Mouse (Mus musculus) liver, embryonic 14.5 days (tissue): ENCODE measurements around the gene Nras. TPM values are rescaled to one million over a fixed set of nuclear protein-coding genes. Genes with fewer than 3 reads are reported as not detected.

ENCODE experiments used
- ATAC-seq: fragments of 200-750 bp; cut with Nextera tagmentation; 2 replicates; pipeline ENCODE4 v1.8.0; 2017; ENCODE audit warnings: moderate number of reproducible peaks, mild to moderate bottlenecking, moderate library complexity; ENCODE audit not compliant: insufficient read depth
- DNase-seq, 3 experiments: peaks; one replicate each; pipeline ENCODE4 v3.0.0-alpha.2; 2012 to 2013; ENCODE audit warnings: low read depth in 3 of 3, low spot score in 3 of 3
- H3K27ac ChIP-seq: fragments of 300-500 bp; sonication (generic); 2 replicates; pipeline ENCODE4 v1.5.1; 2014; ENCODE audit warnings: moderate library complexity, mild to moderate bottlenecking, control low read depth, inconsistent platforms
- H3K27me3 ChIP-seq: fragments of 300-500 bp; sonication (generic); 2 replicates; pipeline ENCODE4 v1.6.1; 2014; ENCODE audit warnings: mild to moderate bottlenecking, low read length, moderate library complexity; ENCODE audit not compliant: control insufficient read depth, insufficient read depth
- H3K36me3 ChIP-seq: fragments of 300-500 bp; sonication (generic); replicated peaks from 2 replicates; pipeline ENCODE4 v1.6.1; 2014; ENCODE audit warnings: low read depth; ENCODE audit not compliant: control insufficient read depth, insufficient read depth
- H3K4me1 ChIP-seq, 2 experiments: fragments of 200-500 bp in 1 of 2; fragments of 300-500 bp in 1 of 2; sonication (generic) in 1 of 2; replicated peaks; 2 replicates each; pipeline ENCODE4 v1.6.1; 2012 to 2014; ENCODE audit warnings: antibody characterized with exemption in 1 of 2, inconsistent platforms in 1 of 2, low read length in 1 of 2; ENCODE audit not compliant: control insufficient read depth in 2 of 2, insufficient read depth in 2 of 2
- H3K4me2 ChIP-seq: fragments of 300-500 bp; sonication (generic); 2 replicates; pipeline ENCODE4 v1.6.1; 2014; ENCODE audit warnings: low read depth, mild to moderate bottlenecking, control low read depth, moderate library complexity
- H3K4me3 ChIP-seq, 2 experiments: fragments of 200-500 bp in 1 of 2; fragments of 300-500 bp in 1 of 2; sonication (generic) in 1 of 2; 2 replicates each; pipeline ENCODE4 v1.5.1; 2012 to 2014; ENCODE audit warnings: low read depth in 2 of 2, low read length in 2 of 2, mild to moderate bottlenecking in 2 of 2, control low read depth in 1 of 2, inconsistent platforms in 1 of 2, moderate library complexity in 1 of 2; ENCODE audit not compliant: insufficient read depth in 1 of 2
- H3K9ac ChIP-seq: fragments of 300-500 bp; sonication (generic); replicated peaks from 2 replicates; pipeline ENCODE4 v1.6.1; 2014; ENCODE audit warnings: mild to moderate bottlenecking, control low read depth, moderate library complexity
- H3K9me3 ChIP-seq: fragments of 300-500 bp; sonication (generic); 2 replicates; pipeline ENCODE4 v1.6.1; 2016; ENCODE audit warnings: low read length, mixed read lengths; ENCODE audit not compliant: control insufficient read depth
- CTCF ChIP-seq: IDR thresholded peaks from 2 replicates; pipeline ENCODE4 v1.5.1; 2016; ENCODE audit warnings: antibody characterized with exemption, low read depth, control low read depth
- EP300 ChIP-seq: IDR thresholded peaks from 2 replicates; pipeline ENCODE4 v1.6.1; 2016; ENCODE audit warnings: antibody characterized with exemption, low read depth
- WGBS: fragments of 180-500 bp; shearing (Covaris S2); extraction: QIAGEN DNeasy Blood & Tissue Kit; methylation state at CpG from one replicate; pipeline ENCODE4 v1.1.7; 2014; ENCODE audit not compliant: insufficient replicate concordance; 5-methylcytosine and 5-hydroxymethylcytosine counted together
- polyA plus RNA-seq, 2 experiments: library from polyadenylated mRNA; depleted of rRNA in 1 of 2; stranded (reverse) in 1 of 2; unstranded in 1 of 2; fragments of >200 nt; fragmentation: Nextera tagmentation in 1 of 2; extraction: Ambion mirVana in 1 of 2; gene quantifications; 2 replicates each; pipeline versions ENCODE4 v1.2.1 to v1.2.3; 2012 to 2014

The Nras gene
- polyA plus RNA-seq, 2 experiments, result 21.4 to 43.2 TPM

DNA sequence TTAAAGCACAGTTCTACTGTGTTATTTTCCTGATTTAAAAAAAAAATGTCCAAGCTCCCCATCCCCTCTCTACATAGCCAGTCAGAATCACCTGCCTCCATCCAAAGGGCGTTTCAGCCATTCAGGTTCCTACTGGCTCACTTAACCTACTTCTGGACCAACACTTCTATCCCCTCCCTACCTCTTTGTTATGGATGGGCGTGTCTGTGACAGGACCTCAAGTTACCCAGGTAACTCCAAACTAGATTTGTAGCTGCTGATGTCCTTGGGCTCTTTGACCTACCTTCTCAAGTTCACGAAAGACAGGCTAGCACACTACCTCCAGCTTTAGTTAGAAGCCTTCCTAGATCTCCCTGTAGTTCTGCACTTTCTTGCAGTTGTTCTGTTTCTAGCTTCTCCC is 27.9 kb downstream of the Nras start:
- H3K4me1 ChIP-seq, result no peaks in the 10 kb centered on the region
- H3K27ac ChIP-seq, result no peak overlapping the region
- no peaks in the 10 kb centered on the region for H3K9me3 ChIP-seq
- no peak overlapping the region for H3K9ac ChIP-seq
- no peak for DNase-seq
- ATAC-seq, result no peak
- H3K27me3 ChIP-seq, result no peaks in the 10 kb centered on the region
- H3K4me3 ChIP-seq, result no peak overlapping the region
- no peak overlapping the region for H3K4me2 ChIP-seq
- WGBS, result 58% methylated on average over 3 of the region's 3 CpGs
- no peak for TF ChIP-seq CTCF
- TF ChIP-seq EP300, result no peak
- no peaks in the 10 kb centered on the region for H3K36me3 ChIP-seq

- H3K4me3 ChIP-seq, result no peak overlapping the region
- no peak overlapping the region for H3K27ac ChIP-seq
- H3K4me1 ChIP-seq, result no peaks in the 10 kb centered on the region; a peak in 1 of 4 replicates
- no peak overlapping the region for H3K9ac ChIP-seq
- ATAC-seq (no peak), DNase-seq (no peak)
- H3K4me2 ChIP-seq, result no peak overlapping the region
- no peaks in the 10 kb centered on the region for H3K9me3 ChIP-seq
- TF ChIP-seq EP300, result no peak
- TF ChIP-seq CTCF, result no peak
- H3K36me3 ChIP-seq, result no peaks in the 10 kb centered on the region
- no peaks in the 10 kb centered on the region for H3K27me3 ChIP-seq
- 54% methylated on average over 2 of the region's 2 CpGs for WGBS
These were observed 33.7 kb downstream of the Nras start for GRCm38 (mm10) chr3:103091753-103092152.

GRCm38 (mm10) chr3:103098662-103099061 is 40.6 kb downstream of the Nras start:
- no peaks in the 10 kb centered on the region; the same call in none of the 2 replicates for H3K27me3 ChIP-seq
- H3K9ac ChIP-seq, result no peak overlapping the region
- H3K4me2 ChIP-seq, result no peak overlapping the region
- H3K9me3 ChIP-seq, result no peaks in the 10 kb centered on the region
- H3K36me3 ChIP-seq, result no peaks in the 10 kb centered on the region
- WGBS, result 77% methylated on average over 23 of the region's 23 CpGs
- no peak for DNase-seq
- H3K27ac ChIP-seq, result no peak overlapping the region
- H3K4me3 ChIP-seq, result no peak overlapping the region
- H3K4me1 ChIP-seq, result peaks cover 5 to 9% of the 10 kb centered on the region in 2 experiments
- TF ChIP-seq CTCF (no peak), EP300 (no peak)
- no peak for ATAC-seq

DNA sequence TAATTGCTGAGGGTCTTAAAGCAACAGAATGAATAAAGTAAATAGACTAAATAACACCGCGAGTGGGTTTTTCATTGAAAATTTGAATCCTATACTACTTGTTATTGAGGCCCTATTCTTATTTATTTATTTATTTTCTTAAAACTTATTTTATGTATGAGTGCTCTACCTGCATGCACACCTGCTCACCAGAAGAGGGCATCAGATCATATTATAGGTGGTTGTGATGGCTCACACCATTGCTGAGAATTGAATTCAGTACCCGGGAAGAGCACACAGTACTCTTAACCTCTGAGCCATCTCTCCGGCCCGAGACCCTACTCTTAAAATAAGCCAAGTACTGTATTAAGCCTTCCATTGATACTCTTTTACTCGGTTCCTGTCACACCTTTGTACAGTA is 41.6 kb downstream of the Nras start:
- peaks cover 5 to 9% of the 10 kb centered on the region in 2 experiments for H3K4me1 ChIP-seq
- peak; percentile 67 for TF ChIP-seq CTCF
- no peak for TF ChIP-seq EP300
- WGBS, result 59% methylated on average over 6 of the region's 6 CpGs
- H3K4me3 ChIP-seq, result no peak overlapping the region
- no peaks in the 10 kb centered on the region; the same call in none of the 2 replicates for H3K27me3 ChIP-seq
- no peak overlapping the region for H3K9ac ChIP-seq
- no peak overlapping the region for H3K4me2 ChIP-seq
- H3K36me3 ChIP-seq, result no peaks in the 10 kb centered on the region
- no peak for DNase-seq
- H3K27ac ChIP-seq, result no peak overlapping the region
- no peaks in the 10 kb centered on the region for H3K9me3 ChIP-seq
- ATAC-seq, result no peak

GRCm38 (mm10) chr3:103100735-103101134 is 42.6 kb downstream of the Nras start:
- Histone ChIP-seq H3K4me2 (no peak overlapping the region), H3K27ac (no peak overlapping the region), H3K36me3 (no peaks in the 10 kb centered on the region), H3K9me3 (no peaks in the 10 kb centered on the region), H3K27me3 (no peaks in the 10 kb centered on the region; the same call in none of the 2 replicates), H3K9ac (no peak overlapping the region), H3K4me1 (peaks cover 5 to 9% of the 10 kb centered on the region in 2 experiments), H3K4me3 (no peak overlapping the region)
- TF ChIP-seq CTCF (peak; percentile 57), EP300 (no peak)
- DNase-seq (no peak), ATAC-seq (no peak)
- 25% methylated on average over 2 of the region's 2 CpGs for WGBS
